Mouse (Mus musculus) E14TG2a.4 (cell line): ENCODE results near the gene Ccdc73.

ENCODE experiments used
- CTCF ChIP-seq: conservative IDR thresholded peaks from 2 replicates; pipeline ENCODE4 v1.5.1; 2014; ENCODE audit warnings: low read length
- NANOG ChIP-seq: IDR thresholded peaks from 2 replicates; pipeline ENCODE4 v1.6.1; 2014; ENCODE audit warnings: borderline replicate concordance, low read length, mixed read lengths

- TF ChIP-seq CTCF = no peak
- TF ChIP-seq NANOG = no peak
Observed at GRCm38 (mm10) chr2:104849991-104850359, 17.6 kb upstream of the Ccdc73 start.
